Mouse (Mus musculus) C2C12 (cell line): ENCODE data around the gene Slc39a11. TPM values are rescaled to one million over a fixed set of nuclear protein-coding genes. Genes with fewer than 3 reads are reported as not detected.

Experiments
- H3K27me3 ChIP-seq: one replicate; pipeline ENCODE4 v1.6.1; 2011; ENCODE audit not compliant: control insufficient read depth, insufficient read depth, insufficient read length
- H3K36me3 ChIP-seq: one replicate; pipeline ENCODE4 v1.6.1; 2011; ENCODE audit not compliant: control insufficient read depth, insufficient read depth
- H3K4me3 ChIP-seq: one replicate; pipeline ENCODE4 v1.5.1; 2011; ENCODE audit warnings: mild to moderate bottlenecking, control low read depth; ENCODE audit not compliant: poor library complexity, insufficient read depth, severe bottlenecking
- H3K79me2 ChIP-seq: one replicate; pipeline ENCODE4 v1.6.1; 2011; ENCODE audit not compliant: control insufficient read depth, insufficient read depth
- H3K79me3 ChIP-seq: one replicate; pipeline ENCODE4 v1.6.1; 2011; ENCODE audit warnings: low read depth, control low read depth
- H3ac ChIP-seq: one replicate; pipeline ENCODE3; 2011; ENCODE audit warnings: low read depth; ENCODE audit not compliant: control insufficient read depth, insufficient read length
- CEBPB ChIP-seq: IDR thresholded peaks from one replicate; pipeline ENCODE4 v1.6.1; 2011; ENCODE audit warnings: low read depth, mild to moderate bottlenecking, control low read depth, moderate library complexity
- CTCF ChIP-seq: IDR thresholded peaks from one replicate; pipeline ENCODE4 v1.5.1; 2011; ENCODE audit not compliant: control insufficient read depth, insufficient read depth, insufficient read length
- FOSL1 ChIP-seq: IDR thresholded peaks from one replicate; pipeline ENCODE4 v1.8.0; 2011; ENCODE audit warnings: mild to moderate bottlenecking, low read length; ENCODE audit not compliant: poor library complexity, insufficient read depth, severe bottlenecking
- MAX ChIP-seq: IDR thresholded peaks from one replicate; pipeline ENCODE4 v1.6.1; 2011; ENCODE audit warnings: mild to moderate bottlenecking, control low read depth
- MYOD1 ChIP-seq: IDR thresholded peaks from one replicate; pipeline ENCODE4 v1.6.1; 2011; ENCODE audit warnings: low read depth; ENCODE audit not compliant: control insufficient read depth, insufficient read length
- MYOG ChIP-seq: IDR thresholded peaks from one replicate; pipeline ENCODE4 v1.6.1; 2011; ENCODE audit not compliant: control insufficient read depth, insufficient read length; ENCODE audit errors: extremely low read depth
- USF1 ChIP-seq: IDR thresholded peaks from one replicate; pipeline ENCODE4 v1.6.1; 2011; ENCODE audit warnings: low read depth, mild to moderate bottlenecking, control low read depth, moderate library complexity
- polyA plus RNA-seq: library from polyadenylated mRNA; unstranded; fragments of >200 nt; fragmentation: generic; extraction: Trizol; gene quantifications from one replicate; pipeline ENCODE4 v1.2.1, GENCODE M21; 2012; ENCODE audit warnings: missing spikeins

Gene Slc39a11
- polyA plus RNA-seq, 1 experiment = 10.0 TPM

DNA sequence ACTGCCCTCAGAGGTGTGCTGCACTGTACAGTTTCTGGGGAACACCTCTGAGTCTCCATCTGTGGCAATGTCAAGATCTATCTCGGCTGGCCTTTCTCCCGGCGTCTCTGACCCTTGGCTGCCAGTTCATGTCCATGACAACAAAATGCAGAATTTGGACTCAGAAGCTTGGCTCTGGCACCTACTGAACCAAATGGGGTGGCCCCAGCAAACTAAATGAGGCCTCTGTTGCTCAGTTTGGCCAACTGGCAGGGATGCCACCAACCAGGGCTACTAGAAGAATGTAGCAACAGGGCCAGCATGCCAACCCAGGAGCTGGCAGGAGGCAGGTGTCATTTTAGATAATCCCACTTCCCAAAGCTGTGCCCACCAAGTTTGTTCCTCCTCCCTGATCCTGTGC is 121.5 kb downstream of the Slc39a11 start:
- no peaks in the 10 kb centered on the region for H3K27me3 ChIP-seq
- no peak overlapping the region for H3ac ChIP-seq
- no peak overlapping the region for H3K4me3 ChIP-seq
- no peaks in the 10 kb centered on the region for H3K79me3 ChIP-seq
- TF ChIP-seq MYOD1 = no peak
- no peak for TF ChIP-seq FOSL1
- no peak for TF ChIP-seq MYOG
- TF ChIP-seq MAX = no peak
- no peak for TF ChIP-seq CTCF
- TF ChIP-seq CEBPB = no peak
- no peak for TF ChIP-seq USF1
- H3K36me3 ChIP-seq = no peaks in the 10 kb centered on the region
- H3K79me2 ChIP-seq = no peaks in the 10 kb centered on the region

DNA sequence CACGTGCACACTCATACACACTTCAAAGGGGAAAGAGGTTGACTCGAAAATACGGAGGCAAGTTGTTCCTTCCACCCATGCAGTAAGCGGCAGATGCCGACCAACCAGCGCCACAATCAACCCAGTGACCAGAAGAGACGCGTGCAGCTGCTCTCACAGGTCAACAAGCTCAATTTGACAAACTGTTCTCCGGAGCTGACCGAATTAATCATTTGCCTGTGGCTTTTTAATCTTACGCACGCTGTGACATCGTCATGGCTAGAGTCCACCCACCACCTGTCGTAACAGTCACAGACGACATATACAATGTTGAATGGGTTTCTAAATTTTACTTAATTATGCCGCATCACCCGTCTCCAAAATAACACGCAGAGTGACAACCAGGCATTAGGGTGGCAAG is 124.1 kb downstream of the Slc39a11 start:
- Histone ChIP-seq H3K27me3 (no peaks in the 10 kb centered on the region), H3K79me2 (no peaks in the 10 kb centered on the region), H3K79me3 (no peaks in the 10 kb centered on the region), H3K4me3 (no peak overlapping the region), H3K36me3 (no peaks in the 10 kb centered on the region), H3ac (no peak overlapping the region)
- no peak for TF ChIP-seq CEBPB
- no peak for TF ChIP-seq CTCF
- no peak for TF ChIP-seq USF1
- TF ChIP-seq MYOD1 = no peak
- no peak for TF ChIP-seq MYOG
- no peak for TF ChIP-seq FOSL1
- TF ChIP-seq MAX = no peak

DNA sequence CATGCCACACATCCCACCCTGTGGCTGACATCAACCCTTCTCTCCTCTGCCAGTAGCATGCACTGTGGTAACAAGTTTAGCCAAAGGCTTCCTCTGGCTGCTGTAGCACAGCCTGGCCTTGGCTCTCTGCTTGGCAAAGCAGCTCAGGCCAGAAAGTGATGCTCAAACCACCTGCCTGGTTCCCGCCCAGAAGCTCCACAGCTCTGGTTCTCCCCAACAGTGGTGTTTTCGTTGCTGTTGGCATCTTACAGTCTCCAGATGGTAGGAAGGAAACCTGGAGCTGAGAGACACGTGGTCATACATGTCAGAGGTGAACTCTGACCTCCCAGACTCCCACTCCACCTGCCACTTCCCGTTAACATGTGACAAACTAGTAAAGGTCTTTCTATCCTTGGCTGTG is 127.2 kb downstream of the Slc39a11 start:
- Histone ChIP-seq H3ac (no peak overlapping the region), H3K36me3 (no peaks in the 10 kb centered on the region), H3K79me3 (no peaks in the 10 kb centered on the region), H3K79me2 (no peaks in the 10 kb centered on the region), H3K27me3 (no peaks in the 10 kb centered on the region), H3K4me3 (no peak overlapping the region)
- TF ChIP-seq USF1 = no peak
- TF ChIP-seq CEBPB = no peak
- TF ChIP-seq MYOG = no peak
- TF ChIP-seq FOSL1 = no peak

DNA sequence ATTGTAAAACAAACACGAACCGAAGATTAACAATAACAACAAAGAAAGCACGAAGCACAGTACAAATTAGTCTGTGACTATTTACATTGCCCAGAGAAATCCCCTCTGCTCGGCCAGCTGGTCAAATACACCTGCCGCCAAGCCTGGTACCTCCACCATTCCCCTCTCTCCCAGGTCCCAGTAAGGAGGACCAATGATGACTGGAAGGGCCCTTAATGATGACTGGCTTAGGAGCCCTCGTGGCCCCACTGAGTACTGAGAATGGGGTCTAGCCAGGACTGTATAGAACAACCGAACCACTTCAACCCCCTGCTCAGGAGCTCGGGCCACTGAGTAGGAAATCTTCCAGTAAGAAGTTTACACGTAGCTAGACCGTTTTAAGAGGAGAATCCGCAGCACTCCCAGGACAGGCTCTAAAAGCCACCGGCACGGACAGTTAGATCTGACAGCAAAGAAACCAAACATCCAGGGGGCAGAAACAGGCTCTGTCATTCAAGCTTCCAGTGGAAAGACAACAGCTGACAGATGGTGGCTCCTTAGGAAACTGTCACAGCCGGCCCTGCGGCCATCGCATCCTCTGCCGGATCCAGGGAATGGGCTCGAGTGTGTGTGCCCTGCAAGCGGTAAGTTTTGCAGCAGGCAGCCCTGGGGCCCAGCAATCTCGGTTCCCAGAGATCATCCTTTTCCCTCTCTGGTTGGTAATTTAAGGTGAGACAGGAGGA is 128.2 kb downstream of the Slc39a11 start:
- Histone ChIP-seq H3ac (no peak overlapping the region), H3K27me3 (no peaks in the 10 kb centered on the region), H3K4me3 (no peak overlapping the region), H3K36me3 (no peaks in the 10 kb centered on the region), H3K79me3 (no peaks in the 10 kb centered on the region), H3K79me2 (no peaks in the 10 kb centered on the region)
- TF ChIP-seq MAX = no peak
- TF ChIP-seq MYOD1 = no peak
- no peak for TF ChIP-seq MYOG
- no peak for TF ChIP-seq FOSL1
- no peak for TF ChIP-seq CTCF
- TF ChIP-seq CEBPB = no peak
- no peak for TF ChIP-seq USF1

DNA sequence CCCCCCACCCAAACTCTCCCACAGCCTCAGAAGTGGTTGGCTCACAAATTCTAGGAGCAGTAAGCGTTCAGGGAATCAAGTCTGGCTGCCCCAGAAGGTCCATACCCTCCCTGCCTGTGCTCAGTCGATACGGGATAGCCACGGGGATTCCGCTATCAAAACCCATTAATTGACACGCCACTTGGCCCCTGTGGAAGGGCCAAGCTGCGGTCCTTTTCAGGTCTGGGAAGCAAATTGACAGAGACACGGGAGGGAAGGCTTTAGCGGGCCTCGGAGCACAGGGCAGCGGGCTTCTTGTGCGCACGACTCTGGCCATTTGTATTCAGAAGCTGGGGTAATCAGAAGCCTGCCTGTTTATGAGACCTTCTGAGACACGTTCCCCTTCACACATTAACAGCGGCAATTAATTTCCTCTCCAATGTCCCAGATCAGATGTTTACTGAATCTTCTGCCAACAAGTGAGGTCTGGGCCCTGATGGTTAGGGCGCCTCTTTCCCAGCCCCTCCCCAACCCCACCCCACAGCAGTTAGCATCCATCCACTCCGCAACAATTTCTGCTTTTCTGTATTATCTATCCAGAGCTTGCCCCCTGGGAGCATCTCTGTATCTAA is 128.9 kb downstream of the Slc39a11 start:
- no peak overlapping the region for H3K4me3 ChIP-seq
- H3K36me3 ChIP-seq = no peaks in the 10 kb centered on the region
- no peaks in the 10 kb centered on the region for H3K27me3 ChIP-seq
- TF ChIP-seq FOSL1 (no peak), CEBPB (no peak), MYOG (no peak), MYOD1 (no peak), CTCF (no peak), USF1 (no peak), MAX (no peak)
- no peak overlapping the region for H3ac ChIP-seq
- no peaks in the 10 kb centered on the region for H3K79me3 ChIP-seq
- H3K79me2 ChIP-seq = no peaks in the 10 kb centered on the region

DNA sequence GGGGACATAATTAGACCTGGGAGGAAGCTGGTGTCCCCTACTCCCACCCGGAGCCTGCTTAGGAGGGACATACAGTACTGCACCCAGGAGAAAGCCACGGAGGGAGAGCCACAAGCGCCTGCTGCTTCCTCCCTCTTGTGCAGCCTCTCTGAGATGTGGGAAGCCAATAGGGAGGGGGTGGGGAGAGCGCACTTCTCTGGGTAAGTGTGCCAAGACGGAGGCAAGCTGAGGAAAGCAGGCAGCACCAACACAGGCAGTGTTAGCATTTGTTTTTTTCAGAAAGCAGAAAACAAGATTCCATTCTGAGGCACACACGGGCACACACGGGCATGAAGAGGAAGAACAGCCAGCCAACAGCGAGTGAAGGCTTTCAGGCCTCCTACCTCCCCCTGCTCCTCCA is 129.5 kb downstream of the Slc39a11 start:
- no peaks in the 10 kb centered on the region for H3K79me3 ChIP-seq
- no peaks in the 10 kb centered on the region for H3K36me3 ChIP-seq
- H3K79me2 ChIP-seq = no peaks in the 10 kb centered on the region
- H3K27me3 ChIP-seq = no peaks in the 10 kb centered on the region
- no peak overlapping the region for H3K4me3 ChIP-seq
- H3ac ChIP-seq = no peak overlapping the region
- no peak for TF ChIP-seq CTCF
- TF ChIP-seq FOSL1 = no peak
